Mouse (Mus musculus): ENCODE measurements around the gene Fam162a. TPM values are rescaled to one million over a fixed set of nuclear protein-coding genes. Genes with fewer than 3 reads are reported as not detected.
"Not testable (repeated sequence)": the region's sequence is repeated elsewhere in the genome, so short reads cannot be mapped to it uniquely, and the experiment has no call there.

Gene Fam162a
- total RNA-seq (2014; rRNA removed) (118 and 129 TPM in 2 replicates), polyA plus RNA-seq (2012; rRNA removed) (69.3 and 73.4 TPM in 2 replicates)

GRCm38 (mm10) chr16:36071450-36072379 lies at the start of gene Fam162a, which contains the start of gene Ccdc58:
Gene Fam162a, minus strand, starts transcription at chr16:36071594.
Gene Ccdc58, plus strand, starts transcription at chr16:36071685.
- no peaks in the 10 kb centered on the region for H3K27me3 ChIP-seq (ENCODE audit: control insufficient read depth, insufficient read depth, low read length)
- WGBS = under 1% methylated on average over 81 of the region's 81 CpGs
- H3K36me3 ChIP-seq (ENCODE audit: control insufficient read depth, insufficient read depth, low read length) = no peaks in the 10 kb centered on the region
- H3K4me1 ChIP-seq (ENCODE audit: control insufficient read depth, insufficient read depth, low read length) = peaks cover 15% of the 10 kb centered on the region
- peaks cover 24% of the 10 kb centered on the region for H3K79me2 ChIP-seq (ENCODE audit: control insufficient read depth, insufficient read depth, low read length)
- peak within 1 kb of the TSS; percentile 95 for H3K27ac ChIP-seq (replicated peaks; ENCODE audit: insufficient read depth, low read depth, low read length)
- H3K4me3 ChIP-seq (ENCODE audit: insufficient read depth, low read depth, low read length) = peak within 1 kb of the TSS; percentile 76
- TF ChIP-seq CTCF (IDR thresholded peaks at IDR 0.05; ENCODE audit: low read depth, low read length) (no peak), POLR2A (IDR thresholded peaks at IDR 0.05; ENCODE audit: extremely low read depth, insufficient read depth, low read length) (peak; percentile 89)
- peak within 1 kb of the TSS; percentile 84 for H3K9ac ChIP-seq (ENCODE audit: low read depth, low read length)
- peak; percentile 77 for DNase-seq (ENCODE audit: extremely low read depth, low read depth, low spot score)

- H3K9ac ChIP-seq (ENCODE audit: low read depth, low read length); H3K4me3 ChIP-seq (ENCODE audit: insufficient read depth, low read depth, low read length); H3K27me3 ChIP-seq (ENCODE audit: control insufficient read depth, insufficient read depth, low read length); DNase-seq (ENCODE audit: extremely low read depth, low read depth, low spot score); H3K27ac ChIP-seq (replicated peaks; ENCODE audit: insufficient read depth, low read depth, low read length); H3K79me2 ChIP-seq (ENCODE audit: control insufficient read depth, insufficient read depth, low read length); H3K36me3 ChIP-seq (ENCODE audit: control insufficient read depth, insufficient read depth, low read length); H3K4me1 ChIP-seq (ENCODE audit: control insufficient read depth, insufficient read depth, low read length): not testable (repeated sequence)
- 95% methylated on average over 6 of the region's 6 CpGs for WGBS
Measured at GRCm38 (mm10) chr16:36115751-36116150, 44.4 kb upstream of the Fam162a start.

- H3K36me3 ChIP-seq (ENCODE audit: control insufficient read depth, insufficient read depth, low read length); DNase-seq (ENCODE audit: extremely low read depth, low read depth, low spot score); H3K27me3 ChIP-seq (ENCODE audit: control insufficient read depth, insufficient read depth, low read length); H3K4me1 ChIP-seq (ENCODE audit: control insufficient read depth, insufficient read depth, low read length); H3K9ac ChIP-seq (ENCODE audit: low read depth, low read length); H3K79me2 ChIP-seq (ENCODE audit: control insufficient read depth, insufficient read depth, low read length); H3K4me3 ChIP-seq (ENCODE audit: insufficient read depth, low read depth, low read length); H3K27ac ChIP-seq (replicated peaks; ENCODE audit: insufficient read depth, low read depth, low read length): not testable (repeated sequence)
Measured at GRCm38 (mm10) chr16:36111486-36111885, 40.1 kb upstream of the Fam162a start.

- TF ChIP-seq POLR2A (IDR thresholded peaks at IDR 0.05; ENCODE audit: extremely low read depth, insufficient read depth, low read length) (no peak), CTCF (IDR thresholded peaks at IDR 0.05; ENCODE audit: low read depth, low read length) (no peak)
- WGBS = 88% methylated on average over 1 of the region's 1 CpGs
- no peaks in the 10 kb centered on the region for H3K4me1 ChIP-seq (ENCODE audit: control insufficient read depth, insufficient read depth, low read length)
Measured at GRCm38 (mm10) chr16:36102211-36102610, 30.8 kb upstream of the Fam162a start.

GRCm38 (mm10) chr16:36101526-36101925 lies 30.1 kb upstream of the Fam162a start:
- no peak for TF ChIP-seq CTCF (IDR thresholded peaks at IDR 0.05; ENCODE audit: low read depth, low read length)
- Histone ChIP-seq H3K4me1 (ENCODE audit: control insufficient read depth, insufficient read depth, low read length) (no peaks in the 10 kb centered on the region), H3K4me3 (ENCODE audit: insufficient read depth, low read depth, low read length) (no peak overlapping the region), H3K9ac (ENCODE audit: low read depth, low read length) (no peak overlapping the region), H3K79me2 (ENCODE audit: control insufficient read depth, insufficient read depth, low read length) (no peaks in the 10 kb centered on the region), H3K36me3 (ENCODE audit: control insufficient read depth, insufficient read depth, low read length) (no peaks in the 10 kb centered on the region), H3K27me3 (ENCODE audit: control insufficient read depth, insufficient read depth, low read length) (no peaks in the 10 kb centered on the region), H3K27ac (replicated peaks; ENCODE audit: insufficient read depth, low read depth, low read length) (no peak overlapping the region)
- 92% methylated on average over 1 of the region's 1 CpGs for WGBS
- DNase-seq (ENCODE audit: extremely low read depth, low read depth, low spot score) = no peak

More at GRCm38 (mm10) chr16:36102211-36102610, 30.8 kb upstream of the Fam162a start:
- Histone ChIP-seq H3K4me3 (ENCODE audit: insufficient read depth, low read depth, low read length) (no peak overlapping the region), H3K79me2 (ENCODE audit: control insufficient read depth, insufficient read depth, low read length) (no peaks in the 10 kb centered on the region), H3K36me3 (ENCODE audit: control insufficient read depth, insufficient read depth, low read length) (no peaks in the 10 kb centered on the region), H3K27ac (replicated peaks; ENCODE audit: insufficient read depth, low read depth, low read length) (no peak overlapping the region), H3K27me3 (ENCODE audit: control insufficient read depth, insufficient read depth, low read length) (no peaks in the 10 kb centered on the region), H3K9ac (ENCODE audit: low read depth, low read length) (no peak overlapping the region)
- no peak for DNase-seq (ENCODE audit: extremely low read depth, low read depth, low spot score)

GRCm38 (mm10) chr16:36097813-36098499 lies 26.6 kb upstream of the Fam162a start:
- not testable (repeated sequence) for H3K36me3 ChIP-seq (ENCODE audit: control insufficient read depth, insufficient read depth, low read length); H3K27ac ChIP-seq (replicated peaks; ENCODE audit: insufficient read depth, low read depth, low read length); H3K4me1 ChIP-seq (ENCODE audit: control insufficient read depth, insufficient read depth, low read length); H3K27me3 ChIP-seq (ENCODE audit: control insufficient read depth, insufficient read depth, low read length); H3K4me3 ChIP-seq (ENCODE audit: insufficient read depth, low read depth, low read length); H3K9ac ChIP-seq (ENCODE audit: low read depth, low read length); H3K79me2 ChIP-seq (ENCODE audit: control insufficient read depth, insufficient read depth, low read length); DNase-seq (ENCODE audit: extremely low read depth, low read depth, low spot score)
- WGBS = 95% methylated on average over 12 of the region's 12 CpGs

Measured in liver, adult 2 months (tissue).